Mouse (Mus musculus) neural tube, embryonic 12.5 days (tissue): ENCODE measurements around the gene Tsc22d1. TPM values are rescaled to one million over a fixed set of nuclear protein-coding genes. Genes with fewer than 3 reads are reported as not detected.

ENCODE experiments used
- ATAC-seq: fragments of 200-750 bp; cut with Nextera tagmentation; 2 replicates; pipeline ENCODE4 v1.8.0; 2017; ENCODE audit warnings: low read depth, mild to moderate bottlenecking, moderate TSS enrichment, moderate library complexity; ENCODE audit not compliant: low FRiP score
- H3K27ac ChIP-seq: fragments of 300-500 bp; sonication (generic); 2 replicates; pipeline ENCODE4 v1.5.1; 2016
- H3K27me3 ChIP-seq: fragments of 300-500 bp; sonication (generic); replicated peaks from 2 replicates; pipeline ENCODE4 v1.6.1; 2016; ENCODE audit warnings: mild to moderate bottlenecking
- H3K36me3 ChIP-seq: fragments of 300-500 bp; sonication (generic); 2 replicates; pipeline ENCODE4 v1.6.1; 2016; ENCODE audit warnings: mild to moderate bottlenecking
- H3K4me1 ChIP-seq: fragments of 300-500 bp; sonication (generic); 2 replicates; pipeline ENCODE4 v1.6.1; 2016
- H3K4me2 ChIP-seq: fragments of 300-500 bp; sonication (generic); replicated peaks from 2 replicates; pipeline ENCODE4 v1.6.1; 2016; ENCODE audit warnings: mild to moderate bottlenecking
- H3K4me3 ChIP-seq: fragments of 300-500 bp; sonication (generic); 2 replicates; pipeline ENCODE4 v1.5.1; 2016
- H3K9ac ChIP-seq: fragments of 300-500 bp; sonication (generic); 2 replicates; pipeline ENCODE4 v1.6.1; 2016; ENCODE audit warnings: mild to moderate bottlenecking
- H3K9me3 ChIP-seq: fragments of 300-500 bp; sonication (generic); 2 replicates; pipeline ENCODE4 v1.6.1; 2016; ENCODE audit warnings: mild to moderate bottlenecking
- WGBS: fragments of 180-500 bp; shearing (Covaris S2); methylation state at CpG from one replicate; pipeline ENCODE4 v1.1.7; 2016; 5-methylcytosine and 5-hydroxymethylcytosine counted together
- polyA plus RNA-seq: library from polyadenylated mRNA; unstranded; fragments of >200 nt; fragmentation: Nextera tagmentation; extraction: Ambion mirVana; gene quantifications from 2 replicates; pipeline ENCODE4 v1.2.1, GENCODE M21; 2016

Gene Tsc22d1
- polyA plus RNA-seq, 1 experiment from 2014 or later = 589 TPM

DNA sequence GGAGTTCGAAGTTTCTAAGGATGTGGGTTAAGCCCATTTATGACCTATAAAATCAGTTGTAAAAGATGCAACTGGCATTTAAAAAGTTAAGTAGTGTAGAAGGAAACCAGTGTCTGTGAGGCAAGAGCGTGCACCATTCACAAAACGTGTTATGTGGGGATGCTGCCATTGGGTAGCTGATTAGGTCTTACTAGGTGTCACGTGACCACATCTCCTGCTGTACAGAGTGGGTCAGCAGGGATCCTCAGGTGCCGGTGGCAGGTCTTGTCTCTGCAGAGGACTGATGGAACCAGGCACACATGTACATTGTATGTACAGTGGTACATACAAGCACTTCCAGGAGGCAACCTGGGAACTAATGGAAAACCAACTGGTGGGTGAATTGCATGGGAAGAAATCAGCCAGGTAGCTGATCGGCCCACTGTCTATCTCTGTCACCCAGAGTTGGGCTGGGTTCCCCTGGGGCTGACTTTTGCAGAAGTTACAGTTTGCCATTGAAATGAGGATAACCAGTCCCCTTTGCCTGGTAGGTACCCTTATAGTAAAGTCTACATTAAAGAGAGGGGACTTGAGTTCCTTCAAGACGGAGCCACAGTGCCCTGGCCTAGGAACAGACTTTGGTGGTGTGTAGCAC, 116.4 kb downstream of the Tsc22d1 start:
- H3K4me2 ChIP-seq = no peak overlapping the region
- WGBS = 92% methylated on average over 7 of the region's 7 CpGs
- no peaks in the 10 kb centered on the region for H3K9me3 ChIP-seq
- H3K4me1 ChIP-seq = peaks cover 38% of the 10 kb centered on the region
- H3K27ac ChIP-seq = no peak overlapping the region
- ATAC-seq = no peak
- no peak overlapping the region for H3K4me3 ChIP-seq
- no peak overlapping the region for H3K9ac ChIP-seq
- H3K36me3 ChIP-seq = no peaks in the 10 kb centered on the region
- no peaks in the 10 kb centered on the region for H3K27me3 ChIP-seq

DNA sequence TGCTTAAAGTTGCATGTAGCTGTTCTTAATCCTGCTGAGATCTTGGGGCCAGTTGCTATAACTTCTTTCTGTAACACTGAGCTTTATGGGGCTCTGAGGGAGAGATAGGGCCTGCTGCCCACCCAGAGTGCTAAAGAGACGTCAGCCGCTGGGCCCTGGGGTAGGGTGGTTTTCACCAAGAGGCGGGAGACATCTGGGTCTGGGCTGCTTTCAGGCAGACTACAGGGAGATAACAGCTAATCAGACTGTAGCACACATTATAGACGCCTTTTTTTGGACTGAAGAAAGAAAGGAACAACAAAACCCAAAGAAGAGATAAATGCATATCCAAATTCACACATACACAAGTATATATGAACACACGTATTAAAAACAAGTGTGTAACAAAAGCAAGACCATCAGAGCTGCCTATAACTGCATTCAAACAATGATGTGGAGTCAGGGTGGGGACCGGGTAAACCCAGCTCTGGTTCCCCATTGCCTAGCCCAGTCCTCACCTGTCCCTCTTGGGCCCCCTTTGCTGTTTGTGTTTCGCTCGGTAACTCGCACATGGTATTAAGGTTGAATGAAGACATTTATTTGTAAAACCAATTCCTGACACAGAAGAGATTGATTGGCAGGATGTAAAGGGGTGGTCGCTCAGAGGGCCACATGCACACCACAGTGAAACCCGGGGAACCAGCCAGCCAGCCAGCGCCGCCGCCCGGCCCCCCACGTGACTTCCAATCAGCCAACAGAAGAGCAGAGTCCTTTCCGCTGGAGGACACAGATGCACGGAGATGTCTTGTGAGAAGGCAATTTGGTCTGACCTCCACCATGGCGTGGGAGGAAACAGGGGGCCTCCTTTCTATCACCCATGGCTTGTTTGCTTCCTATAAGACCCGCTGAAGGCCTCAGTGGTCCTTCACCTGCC, 117.8 kb downstream of the Tsc22d1 start:
- Histone ChIP-seq H3K4me1 (peaks cover 28% of the 10 kb centered on the region), H3K4me2 (peak overlapping the region; percentile 55), H3K36me3 (no peaks in the 10 kb centered on the region), H3K27me3 (no peaks in the 10 kb centered on the region), H3K27ac (peak overlapping the region; percentile 6), H3K9me3 (no peaks in the 10 kb centered on the region), H3K4me3 (peak overlapping the region; percentile 9; the same call in 1 of the 2 replicates), H3K9ac (0 out of 2 replicates have a peak overlapping the region, but pooled peaks have one; percentile 18)
- ATAC-seq = peak; percentile 85
- 45% methylated on average over 20 of the region's 20 CpGs for WGBS

DNA sequence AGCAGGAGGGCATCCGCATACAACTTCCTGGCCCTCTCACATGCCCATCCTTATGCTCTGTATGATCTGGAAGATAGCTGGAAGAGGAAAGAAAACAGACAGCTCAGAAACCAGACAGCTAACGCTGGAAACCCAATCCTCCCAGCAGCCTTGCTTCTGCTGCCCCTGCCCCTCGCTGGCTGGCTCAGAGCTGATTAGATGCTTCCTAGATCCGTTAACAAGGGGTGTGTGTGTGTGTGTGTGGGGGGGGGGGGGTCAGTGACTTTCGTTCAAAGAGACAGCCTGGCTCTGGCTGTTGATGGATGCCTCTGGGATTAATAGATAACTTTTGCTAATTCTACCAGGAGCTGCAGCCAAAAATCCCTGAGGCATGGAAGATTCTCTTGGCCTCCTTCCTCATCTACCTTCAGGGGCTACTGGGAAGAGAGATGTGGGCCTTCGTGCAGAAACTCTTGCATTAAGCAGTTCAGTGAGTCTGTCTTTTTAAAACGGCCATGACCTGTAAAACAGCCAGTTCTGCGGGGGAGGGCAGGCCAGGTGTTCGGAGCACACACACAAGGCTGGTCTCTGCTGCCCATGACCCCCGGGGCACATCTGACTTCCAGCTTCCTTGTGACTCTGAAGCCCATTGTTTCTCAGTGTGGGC, 118.5 kb downstream of the Tsc22d1 start:
- peak overlapping the region; percentile 9; the same call in 1 of the 2 replicates for H3K4me3 ChIP-seq
- peak; percentile 56 for ATAC-seq
- H3K36me3 ChIP-seq = no peaks in the 10 kb centered on the region
- H3K27ac ChIP-seq = peak overlapping the region; percentile 6
- no peaks in the 10 kb centered on the region for H3K9me3 ChIP-seq
- peak overlapping the region; percentile 55 for H3K4me2 ChIP-seq
- peaks cover 21% of the 10 kb centered on the region for H3K4me1 ChIP-seq
- H3K9ac ChIP-seq = 0 out of 2 replicates have a peak overlapping the region, but pooled peaks have one; percentile 18
- no peaks in the 10 kb centered on the region for H3K27me3 ChIP-seq
- 18% methylated on average over 10 of the region's 10 CpGs for WGBS

DNA sequence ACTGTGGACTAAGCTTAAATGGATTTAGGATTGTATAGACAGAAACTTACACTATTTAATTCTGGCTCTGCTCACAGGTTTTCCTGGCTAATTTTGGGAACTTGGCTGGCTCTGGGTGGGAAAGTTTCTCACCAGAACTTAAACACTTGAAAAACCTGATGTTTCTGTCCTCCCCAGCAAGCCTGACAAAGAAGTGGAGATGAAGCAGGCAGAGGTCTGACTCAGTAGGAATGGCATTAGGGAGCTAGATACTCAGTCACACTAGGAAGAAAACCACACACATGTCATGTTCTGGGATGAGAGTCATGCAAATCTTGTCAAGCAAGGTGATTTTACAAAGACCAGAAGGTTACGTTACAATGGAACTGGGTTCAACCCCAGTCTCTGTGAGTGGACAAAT, 120.3 kb downstream of the Tsc22d1 start:
- H3K36me3 ChIP-seq = no peaks in the 10 kb centered on the region
- H3K9ac ChIP-seq = no peak overlapping the region
- H3K27ac ChIP-seq = no peak overlapping the region
- ATAC-seq = no peak
- H3K9me3 ChIP-seq = no peaks in the 10 kb centered on the region
- H3K4me3 ChIP-seq = no peak overlapping the region
- no peaks in the 10 kb centered on the region for H3K27me3 ChIP-seq
- H3K4me1 ChIP-seq = peaks cover 14% of the 10 kb centered on the region
- H3K4me2 ChIP-seq = no peak overlapping the region
- WGBS = 89% methylated on average over 1 of the region's 1 CpGs

DNA sequence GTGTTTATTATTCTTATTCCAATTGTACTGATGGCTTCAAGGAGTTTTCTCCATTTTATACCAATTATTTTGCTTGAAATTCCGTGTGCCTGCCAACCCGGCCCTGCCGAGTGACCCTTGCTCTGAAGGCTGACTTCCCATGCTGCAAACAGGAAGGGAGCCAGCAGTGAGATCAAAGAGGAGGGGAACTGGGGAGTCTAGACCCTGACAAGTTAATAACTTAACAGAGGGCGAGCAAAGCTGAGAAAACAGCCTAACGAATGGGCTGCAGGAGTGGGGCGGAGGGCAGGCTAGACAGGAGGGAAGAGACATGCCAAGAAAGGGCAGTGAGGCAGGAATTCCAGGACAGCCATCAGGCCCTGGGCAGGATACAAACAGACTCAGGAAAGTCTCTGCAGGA, 122.2 kb downstream of the Tsc22d1 start:
- Histone ChIP-seq H3K27me3 (no peaks in the 10 kb centered on the region), H3K36me3 (no peaks in the 10 kb centered on the region), H3K27ac (no peak overlapping the region), H3K9ac (no peak overlapping the region), H3K4me1 (peaks cover 14% of the 10 kb centered on the region), H3K4me2 (no peak overlapping the region), H3K9me3 (no peaks in the 10 kb centered on the region), H3K4me3 (no peak overlapping the region)
- ATAC-seq = no peak
- 46% methylated on average over 6 of the region's 6 CpGs for WGBS

DNA sequence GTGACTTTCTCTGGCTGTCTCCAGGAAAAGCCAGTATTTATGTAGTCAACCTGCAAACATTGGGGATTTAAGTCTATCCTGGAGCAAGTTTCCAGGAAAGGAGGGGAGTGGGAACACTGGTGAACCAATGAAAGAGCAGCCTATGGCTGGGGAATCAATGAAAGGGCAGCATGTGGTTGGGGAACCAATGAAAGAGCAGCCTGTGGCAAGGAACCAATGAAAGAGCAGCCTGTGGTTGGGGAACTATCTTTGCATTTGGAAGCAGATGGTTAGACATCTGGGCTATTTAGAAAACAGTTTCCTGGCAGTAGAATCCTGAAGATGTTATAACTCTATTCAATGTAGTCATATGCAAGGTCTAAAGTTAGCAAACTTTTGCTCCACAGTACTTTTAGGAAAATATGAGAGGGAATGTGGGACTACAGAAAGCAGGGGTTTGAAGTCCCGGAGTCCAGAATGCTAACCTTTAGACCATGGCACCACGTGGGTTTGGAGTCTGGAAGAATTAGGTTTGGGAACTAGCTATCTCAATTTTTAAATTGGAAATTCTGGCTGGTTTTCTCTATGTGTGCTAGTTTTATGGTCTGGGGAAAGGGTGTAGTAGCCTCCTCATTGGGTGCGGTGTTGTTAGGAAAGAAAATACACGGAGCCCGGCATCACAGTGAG, 125.4 kb downstream of the Tsc22d1 start:
- no peaks in the 10 kb centered on the region for H3K9me3 ChIP-seq
- ATAC-seq = no peak
- no peaks in the 10 kb centered on the region for H3K27me3 ChIP-seq
- no peak overlapping the region for H3K9ac ChIP-seq
- no peak overlapping the region for H3K27ac ChIP-seq
- H3K4me3 ChIP-seq = no peak overlapping the region
- H3K4me1 ChIP-seq = no peaks in the 10 kb centered on the region
- H3K4me2 ChIP-seq = no peak overlapping the region
- 93% methylated on average over 5 of the region's 5 CpGs for WGBS
- no peaks in the 10 kb centered on the region for H3K36me3 ChIP-seq

DNA sequence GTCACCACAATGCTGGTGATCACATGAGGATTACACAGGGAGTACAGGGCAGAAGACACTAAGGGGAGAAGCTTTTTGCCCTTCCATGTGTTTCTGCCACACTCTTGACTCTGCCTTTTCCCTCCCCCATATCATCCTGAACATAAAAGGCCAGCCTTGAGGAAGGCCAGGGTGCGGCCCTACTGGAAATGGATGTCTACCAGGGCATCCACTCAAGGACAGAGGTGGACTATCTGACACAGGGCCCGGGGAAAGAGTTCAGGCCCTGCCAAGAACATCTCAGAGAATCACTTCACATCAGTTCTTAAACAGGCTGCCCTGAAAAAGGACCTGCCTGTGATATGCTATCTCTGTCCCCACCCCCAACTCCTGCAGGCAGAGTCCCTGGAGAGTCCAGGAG, 126.6 kb downstream of the Tsc22d1 start:
- H3K4me1 ChIP-seq = 0 out of 2 replicates have a peak, but pooled peaks cover 3% of the 10 kb centered on the region
- no peak overlapping the region for H3K27ac ChIP-seq
- H3K9ac ChIP-seq = no peak overlapping the region
- no peak for ATAC-seq
- no peaks in the 10 kb centered on the region for H3K27me3 ChIP-seq
- no peak overlapping the region for H3K4me2 ChIP-seq
- no peaks in the 10 kb centered on the region for H3K36me3 ChIP-seq
- H3K9me3 ChIP-seq = no peaks in the 10 kb centered on the region
- H3K4me3 ChIP-seq = no peak overlapping the region
- 82% methylated on average over 2 of the region's 2 CpGs for WGBS

DNA sequence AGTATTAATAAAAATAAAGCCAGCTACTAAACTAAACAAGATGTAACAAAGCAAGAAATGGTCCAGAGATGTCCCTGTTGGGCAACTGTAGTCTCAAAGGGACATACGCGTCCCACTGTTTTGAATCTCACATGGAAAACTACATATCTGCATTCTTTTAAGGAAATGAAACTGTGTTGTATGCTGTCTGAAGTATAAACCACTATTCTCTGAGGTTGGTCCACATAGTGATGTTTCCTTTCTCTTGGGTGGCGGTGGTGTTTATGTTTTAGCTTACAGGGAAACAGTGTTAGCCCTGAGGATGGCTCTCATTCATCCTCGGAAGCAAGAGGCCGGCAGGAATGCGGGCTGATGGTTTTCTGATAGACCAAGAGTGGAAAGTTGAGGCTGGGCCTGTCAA, 129.4 kb downstream of the Tsc22d1 start:
- 94% methylated on average over 6 of the region's 6 CpGs for WGBS
- no peak overlapping the region for H3K9ac ChIP-seq
- no peaks in the 10 kb centered on the region for H3K27me3 ChIP-seq
- H3K4me3 ChIP-seq = no peak overlapping the region
- ATAC-seq = no peak
- no peaks in the 10 kb centered on the region for H3K9me3 ChIP-seq
- H3K4me1 ChIP-seq = 0 out of 2 replicates have a peak, but pooled peaks cover 3% of the 10 kb centered on the region
- no peak overlapping the region for H3K4me2 ChIP-seq
- H3K27ac ChIP-seq = no peak overlapping the region
- H3K36me3 ChIP-seq = peaks cover 7% of the 10 kb centered on the region; the same call in 1 of the 2 replicates

DNA sequence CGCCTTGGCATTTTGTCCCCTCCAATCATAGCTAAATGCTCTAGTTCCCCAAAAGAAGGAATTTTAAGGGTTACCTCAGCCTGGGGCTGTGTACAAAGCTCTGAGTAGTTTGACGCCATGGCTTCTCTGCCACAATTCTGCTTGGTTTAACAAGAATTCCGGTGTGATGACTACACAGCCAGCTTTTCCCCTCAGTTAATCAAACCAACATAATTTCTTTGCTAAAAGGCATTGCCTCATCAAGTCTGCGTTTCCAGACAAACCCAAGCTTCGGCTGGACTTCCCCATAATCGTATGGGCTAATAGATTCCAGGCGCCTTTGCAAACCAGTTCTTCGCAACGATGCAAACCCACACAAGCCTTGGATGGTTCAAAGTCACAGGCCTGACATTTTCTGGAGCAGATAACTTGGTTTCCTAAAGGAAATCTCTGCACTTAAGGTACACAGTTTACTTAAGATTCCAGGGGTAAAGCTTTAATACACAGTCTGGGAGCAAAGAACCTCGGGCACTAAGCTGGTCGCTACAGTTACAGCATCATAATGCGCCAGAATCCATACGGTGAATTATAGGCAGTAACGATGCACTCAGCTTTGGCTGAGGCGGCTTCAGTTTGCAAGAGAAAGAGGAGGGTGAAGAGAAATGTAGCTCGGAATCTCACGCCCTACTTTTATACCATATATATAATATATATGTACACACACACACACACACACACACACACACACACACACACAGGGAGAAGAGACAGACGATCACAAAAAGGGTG, 140.7 kb downstream of the Tsc22d1 start:
- ATAC-seq = peak; percentile 55; the same call in 1 of the 2 replicates
- H3K9ac ChIP-seq = peak overlapping the region; percentile 83
- no peak overlapping the region for H3K27ac ChIP-seq
- H3K36me3 ChIP-seq = no peaks in the 10 kb centered on the region
- H3K27me3 ChIP-seq = no peaks in the 10 kb centered on the region; the same call in 1 of the 2 replicates
- 62% methylated on average over 18 of the region's 18 CpGs for WGBS
- peaks cover 16% of the 10 kb centered on the region for H3K4me1 ChIP-seq
- no peaks in the 10 kb centered on the region for H3K9me3 ChIP-seq
- peak overlapping the region; percentile 59 for H3K4me3 ChIP-seq
- H3K4me2 ChIP-seq = peak overlapping the region; percentile 92

DNA sequence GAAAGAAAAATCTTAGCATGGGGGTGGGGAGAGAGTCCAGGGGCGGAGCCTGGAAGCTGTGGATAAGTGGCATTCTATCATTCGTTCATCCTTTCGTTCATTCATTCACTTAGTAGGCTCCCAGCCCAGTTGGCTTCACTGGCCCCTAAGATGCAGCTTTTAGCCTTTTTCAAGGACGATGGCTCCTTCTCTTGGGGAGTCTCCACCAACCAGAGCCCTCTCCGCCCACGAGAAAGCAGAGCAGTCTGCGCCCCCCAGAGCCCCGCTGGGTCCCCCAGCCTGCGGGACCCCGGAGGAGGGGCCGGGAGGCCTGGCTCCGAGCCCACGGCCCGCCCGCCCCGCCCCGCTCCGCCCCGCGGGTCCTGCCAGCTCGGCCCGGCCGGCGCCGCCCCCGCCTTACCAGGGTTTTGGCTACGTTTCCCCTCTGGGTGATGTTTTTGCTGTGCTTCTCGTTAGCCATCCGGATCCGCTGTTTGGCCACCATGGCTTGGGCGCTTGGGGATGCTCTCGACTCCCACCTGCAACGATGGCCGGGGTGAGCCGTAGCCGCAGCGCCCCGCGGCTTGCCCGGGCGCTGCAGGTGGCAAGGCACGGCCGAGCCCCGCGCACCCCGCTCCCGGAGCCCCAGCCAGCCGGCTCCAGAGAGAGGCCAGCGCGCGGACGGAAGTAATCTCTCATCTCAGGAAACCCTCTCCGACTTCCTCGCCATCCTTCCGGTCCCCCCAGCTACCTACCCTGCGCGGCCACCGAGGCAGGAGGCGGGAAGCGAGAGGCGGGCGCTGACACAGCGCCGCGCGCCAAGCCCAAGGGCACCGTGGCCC, 141.5 kb downstream of the Tsc22d1 start:
- Histone ChIP-seq H3K4me1 (peaks cover 16% of the 10 kb centered on the region), H3K27ac (peak overlapping the region; percentile 32; the same call in 1 of the 2 replicates), H3K9me3 (no peaks in the 10 kb centered on the region), H3K27me3 (no peaks in the 10 kb centered on the region; the same call in 1 of the 2 replicates), H3K9ac (peak overlapping the region; percentile 83), H3K4me3 (peak overlapping the region; percentile 59), H3K4me2 (peak overlapping the region; percentile 92), H3K36me3 (no peaks in the 10 kb centered on the region)
- 1% methylated on average over 67 of the region's 67 CpGs for WGBS
- ATAC-seq = peak; percentile 75
